Mouse (Mus musculus) effector memory CD4-positive, alpha-beta T cell, adult 7 months (primary cell): ENCODE data around the gene Pramef12. TPM values are rescaled to one million over a fixed set of nuclear protein-coding genes. Genes with fewer than 3 reads are reported as not detected.

Source experiments
- polyA plus RNA-seq: library from polyadenylated mRNA; unstranded; fragments of 100-300 nt; shearing (Covaris generic); gene quantifications from one replicate; pipeline ENCODE4 v1.2.1, GENCODE M21; 2017

Gene Pramef12
- not detected for polyA plus RNA-seq

GRCm38 (mm10) chr4:144408290-144408689 lies at the start of gene Pramef12:
TSS of gene Pramef12 (minus strand) at chr4:144408464.

DNA sequence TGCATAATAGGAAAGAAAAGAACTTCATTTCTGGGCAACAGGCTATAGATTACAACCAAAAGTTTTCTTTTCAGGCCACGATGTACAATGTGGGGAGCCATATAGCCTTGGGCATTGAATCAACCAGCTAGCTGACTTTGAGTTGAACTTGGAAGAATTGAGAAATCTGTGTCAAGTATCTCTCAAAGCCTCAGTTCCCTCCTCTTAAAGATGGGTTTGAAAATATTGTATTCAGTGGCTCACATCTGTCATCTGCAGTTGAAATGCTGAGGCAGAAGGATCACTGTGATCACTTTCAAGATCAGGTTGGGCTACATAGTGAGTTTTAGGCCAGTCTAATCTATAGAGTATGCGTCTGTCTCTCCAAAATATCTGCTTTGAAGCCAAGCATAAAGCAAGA lies 45.0 kb upstream of the Pramef12 start, which contains the start of gene Gm9944:
Gene Gm9944 (minus strand): TSS at position 101 of the 400 bp plus-strand sequence.

DNA sequence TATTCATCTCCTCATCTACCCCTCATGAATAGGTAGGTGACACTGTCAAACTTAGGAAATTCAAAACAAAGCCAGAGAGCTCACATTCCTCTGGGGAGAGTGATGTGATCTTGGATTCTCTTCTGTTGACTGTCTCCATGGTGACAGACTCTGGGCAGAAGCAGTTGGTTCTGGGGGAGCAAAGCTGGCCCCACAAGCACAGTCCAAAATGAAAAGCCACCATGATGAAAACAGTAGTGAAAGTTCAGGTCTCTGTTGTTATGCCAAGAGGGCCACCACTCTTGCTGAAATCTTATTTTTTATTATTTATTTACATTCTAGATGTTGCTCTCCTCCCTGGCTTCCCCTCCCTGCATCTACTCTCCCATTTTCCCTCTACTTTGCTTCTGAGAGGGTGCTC lies 30.4 kb upstream of the Pramef12 start, which contains the start of gene 1700012P22Rik:
Gene 1700012P22Rik (minus strand): TSS at position 101 of the 400 bp plus-strand sequence.

DNA sequence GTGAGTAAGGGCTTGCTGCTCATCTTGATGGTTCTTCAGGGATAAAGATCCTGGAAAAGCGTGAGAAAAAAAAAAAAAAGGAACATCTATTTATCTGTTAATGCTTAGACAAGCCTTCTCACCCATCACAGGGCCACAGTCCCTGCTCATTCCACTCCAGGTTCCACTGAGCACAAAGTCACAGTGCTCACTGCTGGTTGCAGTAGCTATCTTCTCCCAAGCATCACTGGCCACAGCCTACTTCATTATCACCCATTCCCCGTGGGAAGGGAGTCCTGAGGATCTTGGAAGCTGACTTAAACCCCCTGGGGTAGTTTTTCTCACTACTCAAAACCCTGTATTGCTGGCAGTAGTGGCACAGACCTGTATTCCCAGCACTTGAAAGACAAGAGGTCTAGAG lies 30.4 kb downstream of the Pramef12 start, which contains the start of gene Pramef20:
Gene Pramef20 (minus strand): TSS at position 23 of the 400 bp plus-strand sequence.

GRCm38 (mm10) chr4:144357642-144358041 lies 50.6 kb downstream of the Pramef12 start, which contains the start of gene Gm13119:
TSS of gene Gm13119 (plus strand) at chr4:144357942.

Other genes starting within 250 kb of the Pramef12 start
- gene Oog3, start 245.8 kb downstream of the Pramef12 start, polyA plus RNA-seq: not detected
- not detected for gene Oog2, start 217.7 kb downstream of the Pramef12 start, polyA plus RNA-seq
- 0.29 TPM for gene C87977, start 195.1 kb downstream of the Pramef12 start, polyA plus RNA-seq
- not detected for gene Pramel5, start 128.0 kb downstream of the Pramef12 start, polyA plus RNA-seq
- gene Gm13128, start 78.2 kb downstream of the Pramef12 start, polyA plus RNA-seq: not detected
- gene Gm13119, start 50.5 kb downstream of the Pramef12 start, polyA plus RNA-seq: 0.21 TPM
- not detected for gene Pramef20, start 30.5 kb downstream of the Pramef12 start, polyA plus RNA-seq
- gene 1700012P22Rik, start 30.3 kb upstream of the Pramef12 start, polyA plus RNA-seq: not detected
- gene Gm9944, start 44.9 kb upstream of the Pramef12 start, polyA plus RNA-seq: not detected
- not detected for gene Aadacl3, start 55.3 kb upstream of the Pramef12 start, polyA plus RNA-seq
- not detected for gene 9430007A20Rik, start 111.4 kb upstream of the Pramef12 start, polyA plus RNA-seq
- gene Gm13124, start 156.7 kb upstream of the Pramef12 start, polyA plus RNA-seq: not detected
- not detected for gene Aadacl4, start 205.2 kb upstream of the Pramef12 start, polyA plus RNA-seq